Mouse (Mus musculus) skeletal muscle tissue, postnatal 0 days (tissue): ENCODE measurements around the gene Styxl1. TPM values are rescaled to one million over a fixed set of nuclear protein-coding genes. Genes with fewer than 3 reads are reported as not detected.

Experiments used
- microRNA-seq, 2 experiments: library from miRNA; unstranded; fragments of <30 nt; microRNA quantifications; one replicate each; pipeline ENCODE4; 2016
- polyA plus RNA-seq: library from polyadenylated mRNA; unstranded; fragments of >200 nt; fragmentation: Nextera tagmentation; extraction: Ambion mirVana; gene quantifications from 2 replicates; pipeline ENCODE4 v1.2.1, GENCODE M21; 2015

The Styxl1 gene
- 0.29 and 0.49 TPM in 2 replicates for polyA plus RNA-seq

DNA sequence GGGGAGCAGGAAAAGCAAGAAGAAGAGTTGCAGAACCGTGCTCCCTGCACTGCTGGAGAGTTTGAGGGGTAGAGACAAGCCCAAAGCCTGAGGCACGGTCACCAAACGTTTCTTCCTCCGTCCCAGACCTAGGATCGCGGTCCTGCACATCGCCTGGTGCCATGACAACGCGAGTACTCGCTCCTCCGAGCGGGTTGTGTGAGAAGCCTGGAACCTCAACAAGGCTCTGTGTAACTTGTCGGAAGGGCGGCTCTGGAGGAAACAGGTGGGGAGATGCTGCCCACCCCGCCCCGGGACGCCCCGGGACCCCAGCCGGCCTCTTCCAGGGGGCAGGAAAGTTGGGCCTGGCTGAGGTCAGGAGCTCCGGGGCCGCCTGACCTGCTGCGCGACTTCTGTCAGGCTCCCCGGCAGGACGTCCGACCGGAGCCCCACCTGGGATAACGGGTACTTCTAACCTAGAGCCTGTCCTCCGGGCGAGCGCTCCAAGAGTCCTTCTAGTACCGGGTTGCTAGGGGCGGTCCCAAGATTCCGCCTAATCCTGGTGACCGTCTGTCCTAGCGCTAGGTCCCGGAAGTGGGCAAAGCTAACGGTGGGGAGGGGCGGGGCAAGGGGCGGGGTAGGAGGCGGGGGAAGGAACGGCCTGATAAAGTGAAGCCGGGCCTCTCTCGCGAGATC lies at the start of gene Styxl1:
TSS of gene Styxl1 (minus strand) at position 590 of the 675 bp plus-strand sequence.

DNA sequence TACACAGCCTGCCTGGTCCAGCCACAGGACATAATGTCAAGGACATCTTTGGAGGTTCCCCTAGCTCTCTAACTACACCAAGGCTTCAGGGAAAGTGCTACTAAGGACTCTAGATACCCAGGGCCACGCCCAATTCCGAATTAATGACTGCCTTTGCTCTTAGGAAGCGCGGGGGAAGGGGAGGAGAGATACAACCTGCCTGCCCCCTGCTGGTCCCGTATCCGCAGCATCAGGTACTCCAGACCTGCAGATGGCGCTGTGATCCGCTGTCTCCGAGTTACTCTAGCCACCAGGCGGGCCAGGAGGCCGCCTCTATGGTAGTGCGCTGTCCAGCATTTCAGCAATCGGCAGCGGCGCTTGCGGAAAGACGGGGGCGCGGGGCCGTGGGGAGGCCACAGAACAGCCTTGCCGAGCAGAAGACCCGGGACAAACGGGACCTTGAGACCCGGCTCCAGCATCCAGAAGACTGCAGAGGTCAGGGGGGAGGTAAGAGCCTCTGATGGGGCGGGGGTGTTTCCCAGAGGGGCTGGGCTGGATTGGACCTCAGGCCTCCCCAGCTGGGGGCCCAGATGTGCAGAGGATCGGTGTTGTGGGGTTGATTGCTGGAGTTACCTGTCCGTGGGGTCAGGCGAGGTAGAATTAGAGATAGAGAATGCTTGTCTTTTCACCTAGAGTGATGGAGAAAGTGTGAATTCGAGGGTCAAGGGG lies 28.5 kb upstream of the Styxl1 start, which contains the start of gene Srrm3:
TSS of gene Srrm3 (plus strand) at position 336 of the 708 bp plus-strand sequence.

DNA sequence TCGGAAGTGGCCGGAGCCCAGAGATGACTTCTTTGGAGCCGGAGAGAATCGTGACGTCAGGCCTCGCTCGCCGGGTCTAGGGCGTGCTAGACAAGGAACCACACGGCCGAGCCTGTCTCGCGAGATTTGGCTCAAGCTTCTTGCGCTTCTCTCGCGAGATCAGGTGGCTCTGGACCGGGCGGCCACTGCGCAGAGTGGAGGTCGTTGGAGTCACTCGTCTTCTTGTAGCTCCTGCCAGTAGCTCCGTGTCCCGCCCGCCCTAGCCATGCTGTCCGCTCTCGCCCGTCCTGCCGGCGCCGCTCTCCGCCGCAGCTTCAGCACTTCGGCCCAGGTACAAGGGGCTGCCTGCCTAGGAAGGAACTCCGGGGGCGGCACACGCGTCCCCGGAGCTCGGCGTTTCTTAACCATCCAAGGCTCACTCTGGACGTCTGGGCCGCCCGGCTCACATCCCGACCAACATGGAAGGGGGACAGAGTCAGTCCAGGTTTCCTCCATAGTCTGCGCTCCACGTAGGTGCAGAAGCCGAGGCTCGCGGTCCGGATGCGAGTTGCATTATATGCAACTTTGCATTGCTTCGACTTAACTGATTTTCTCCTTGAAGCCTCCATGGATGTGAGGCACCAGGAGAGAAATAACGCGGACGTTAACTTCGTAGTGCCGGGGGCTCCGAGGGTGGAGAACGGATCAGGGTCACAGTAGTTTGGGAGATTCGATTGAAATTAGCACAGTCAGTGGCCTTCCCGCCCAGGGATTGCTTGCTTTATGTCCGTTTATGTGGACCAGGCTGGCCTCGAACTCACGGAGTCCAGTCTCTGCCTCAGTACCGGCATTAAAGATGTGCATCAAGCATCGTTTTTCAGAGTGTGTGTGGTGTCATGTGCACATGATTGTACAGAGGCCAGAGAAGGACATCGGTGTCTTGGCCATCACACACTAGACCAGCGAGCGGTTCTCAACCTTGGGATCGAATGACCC lies 573 bp upstream of the Styxl1 start, which contains the start of gene Mdh2:
TSS of gene Mdh2 (plus strand) at position 10 of the 975 bp plus-strand sequence.

DNA sequence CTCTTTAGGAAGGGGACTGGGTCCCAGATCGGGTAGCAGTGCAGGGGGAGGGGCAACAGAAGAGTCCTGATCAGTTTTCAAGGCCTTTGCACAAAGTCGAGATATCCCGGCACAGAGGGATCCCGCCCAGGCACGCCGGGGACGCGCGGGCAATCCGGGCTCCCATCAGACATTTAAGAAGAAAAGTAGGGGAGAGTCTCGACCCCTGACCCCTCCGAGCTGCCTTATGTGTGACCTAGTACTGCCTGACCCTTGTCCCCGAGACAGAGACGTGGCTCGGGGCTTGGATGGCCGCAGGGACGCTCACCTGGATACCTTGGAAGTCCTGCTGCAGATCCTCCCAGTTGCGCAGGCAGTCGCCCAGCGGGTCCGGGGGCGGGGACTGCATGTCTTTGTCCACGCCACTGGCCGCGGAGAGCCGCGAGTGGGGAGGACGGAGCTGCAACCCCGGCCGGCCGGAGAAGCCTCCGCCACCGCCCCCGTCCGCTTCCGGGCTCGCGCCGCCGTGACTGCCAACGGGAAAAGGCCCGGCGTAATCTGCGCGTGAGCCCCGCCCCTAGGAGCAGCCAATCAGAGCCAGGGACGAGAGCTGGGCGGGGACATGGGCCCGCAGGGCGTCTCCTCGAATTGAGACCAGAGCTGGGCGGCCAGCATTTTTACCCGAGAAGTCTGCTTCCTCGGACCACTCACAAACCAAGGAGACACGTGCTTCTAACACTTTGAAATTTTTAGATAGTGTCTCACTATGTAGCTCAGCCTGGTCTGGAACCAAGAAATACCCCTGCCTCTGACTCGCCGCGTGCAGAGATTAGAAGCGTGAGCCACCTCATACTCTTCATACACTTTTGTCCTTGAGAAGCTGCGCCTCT lies 34.2 kb downstream of the Styxl1 start, which contains the start of gene Tmem120a:
TSS of gene Tmem120a (minus strand) at position 708 of the 869 bp plus-strand sequence.

Small RNAs within 50 kb of the gene (microRNA-seq; reads per million reads assigned to microRNA genes)
- 0 reads per million in 2 experiments for gene Mir7034

Other genes starting within 250 kb of the Styxl1 start
- gene Hip1, start 233.3 kb downstream of the Styxl1 start, polyA plus RNA-seq = 19.6 and 24.4 TPM in 2 replicates
- not detected in 2 replicates for gene Ccl26, start 214.8 kb downstream of the Styxl1 start, polyA plus RNA-seq
- gene Ccl24, start 205.3 kb downstream of the Styxl1 start, polyA plus RNA-seq = 2.1 and 5.2 TPM in 2 replicates
- gene Rhbdd2, start 145.8 kb downstream of the Styxl1 start, polyA plus RNA-seq = 20.3 and 21.2 TPM in 2 replicates
- gene Por, start 108.4 kb downstream of the Styxl1 start, polyA plus RNA-seq = 28.4 and 50.4 TPM in 2 replicates
- 28.3 and 105 TPM in 2 replicates for gene Tmem120a, start 33.9 kb downstream of the Styxl1 start, polyA plus RNA-seq
- 1,064 and 1,172 TPM in 2 replicates for gene Mdh2, start 95 bp upstream of the Styxl1 start, polyA plus RNA-seq
- gene Srrm3, start 28.5 kb upstream of the Styxl1 start, polyA plus RNA-seq = not detected in 2 replicates
- 1,579 and 2,380 TPM in 2 replicates for gene Hspb1, start 109.5 kb upstream of the Styxl1 start, polyA plus RNA-seq
- gene Ywhag, start 156.2 kb upstream of the Styxl1 start, polyA plus RNA-seq = 196 and 198 TPM in 2 replicates
- gene Ssc4d, start 196.1 kb upstream of the Styxl1 start, polyA plus RNA-seq = 1.9 and 2.0 TPM in 2 replicates
- gene Zp3, start 201.7 kb upstream of the Styxl1 start, polyA plus RNA-seq = 0.18 TPM in 1 of 2 replicates, not detected in the other
- gene Dtx2, start 216.4 kb upstream of the Styxl1 start, polyA plus RNA-seq = 14.3 and 18.6 TPM in 2 replicates